Mouse (Mus musculus): ENCODE measurements at regions not wholly inside any gene's neighbourhood (a gene's known extent, or its start where the extent isn't known, plus 50 kb on each side); places are given as distances from the start of the nearest gene placed in this dataset.

GRCm38 (mm10) chr7:83126196-83126595, 259.1 kb downstream of the Mex3b start:
- DNase-seq (ENCODE audit: low spot score) = no peak
- intact Hi-C loops (cut with DNase I) = no loop called here

- intact Hi-C loops (cut with DNase I) = no loop called here
- peak; percentile 2 for DNase-seq (ENCODE audit: low spot score)
Observed at GRCm38 (mm10) chr7:83140216-83140615, 273.1 kb downstream of the Mex3b start.

DNA sequence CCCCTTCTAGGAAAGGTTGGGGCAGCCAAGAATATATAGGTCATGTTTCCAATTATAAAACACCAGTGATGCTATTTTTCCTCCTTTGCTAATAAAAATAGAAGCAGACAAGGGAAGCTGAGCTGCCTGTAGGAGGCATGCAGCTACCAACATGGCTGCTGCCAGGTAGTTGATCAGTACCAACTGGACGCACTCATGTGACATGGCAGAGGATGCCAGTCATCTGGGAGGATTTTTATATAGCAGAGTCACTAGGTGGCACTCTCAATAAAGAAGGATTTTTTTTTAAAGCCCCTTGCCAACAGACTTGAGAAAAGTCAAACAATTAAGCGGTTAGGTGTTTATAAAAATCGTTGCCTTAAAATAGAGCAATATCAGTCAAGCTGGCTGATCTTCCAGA, 273.5 kb downstream of the Mex3b start:
- intact Hi-C loops (cut with DNase I) = no loop called here
- no peak for DNase-seq (ENCODE audit: low spot score)

DNA sequence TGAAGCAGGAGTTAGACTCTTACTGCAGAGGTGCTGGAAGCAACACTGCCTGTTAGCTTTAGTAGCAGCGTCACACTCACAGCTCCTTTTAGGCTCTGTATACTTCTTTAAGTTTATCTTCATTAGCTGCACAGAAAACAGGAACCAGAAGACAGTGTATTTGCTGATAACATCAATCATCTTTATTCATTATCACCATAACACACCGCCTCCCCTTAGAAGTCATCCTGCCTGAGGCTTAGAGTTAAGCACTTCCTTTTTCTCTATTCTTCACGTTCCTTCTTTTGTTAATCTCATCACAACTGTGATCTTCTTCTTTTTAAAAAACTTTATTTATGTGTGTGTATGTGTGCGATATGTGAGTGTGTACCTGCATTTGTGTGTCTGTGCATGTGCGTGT, 276.9 kb downstream of the Mex3b start:
- DNase-seq (ENCODE audit: low spot score) = no peak
- intact Hi-C loops (cut with DNase I) = no loop called here

DNA sequence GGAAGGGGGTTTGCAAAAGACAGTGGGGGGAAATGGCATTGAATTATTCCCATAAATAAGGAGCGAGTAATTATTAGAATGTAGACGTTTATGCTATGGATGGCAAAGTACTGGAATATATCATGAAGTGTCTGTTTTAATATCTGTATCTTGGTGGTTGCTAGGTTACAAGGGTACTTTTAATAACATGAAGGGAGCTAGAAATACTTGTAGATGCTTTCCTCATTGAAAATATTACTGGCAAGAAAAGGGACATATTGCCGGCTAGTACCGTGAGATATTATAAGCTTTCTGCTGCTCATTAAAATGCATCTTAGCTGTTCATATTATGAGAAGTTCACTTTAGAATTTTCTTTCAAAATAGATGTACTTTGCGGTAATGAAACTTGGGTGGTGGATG, 278.4 kb downstream of the Mex3b start:
- intact Hi-C loops (cut with DNase I) = no loop called here
- DNase-seq (ENCODE audit: low spot score) = no peak

DNA sequence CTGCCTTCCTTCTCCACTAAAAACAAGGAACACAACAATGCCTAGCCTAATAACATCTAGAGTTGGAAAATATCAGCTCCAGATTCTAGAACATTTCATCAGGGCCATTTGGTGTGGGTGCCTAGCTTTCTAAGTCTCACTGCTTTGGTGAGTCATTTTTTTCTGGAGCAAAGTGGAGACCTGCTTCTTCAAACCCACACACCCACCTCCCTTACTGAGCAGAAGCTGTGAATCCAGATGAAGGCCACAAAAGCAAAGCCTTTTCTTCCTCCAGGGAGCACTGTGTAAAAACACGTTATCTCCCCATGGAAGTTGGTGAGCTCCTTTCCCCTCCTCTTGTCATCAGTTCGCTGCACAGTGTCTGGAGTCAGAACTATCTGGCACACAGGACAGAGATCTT, 294.1 kb downstream of the Mex3b start:
- intact Hi-C loops (cut with DNase I) = no loop called here
- DNase-seq (ENCODE audit: low spot score) = no peak

GRCm38 (mm10) chr7:83162868-83163267, 295.7 kb downstream of the Mex3b start:
- intact Hi-C loops (cut with DNase I) = no loop called here
- no peak for DNase-seq (ENCODE audit: low spot score)

DNA sequence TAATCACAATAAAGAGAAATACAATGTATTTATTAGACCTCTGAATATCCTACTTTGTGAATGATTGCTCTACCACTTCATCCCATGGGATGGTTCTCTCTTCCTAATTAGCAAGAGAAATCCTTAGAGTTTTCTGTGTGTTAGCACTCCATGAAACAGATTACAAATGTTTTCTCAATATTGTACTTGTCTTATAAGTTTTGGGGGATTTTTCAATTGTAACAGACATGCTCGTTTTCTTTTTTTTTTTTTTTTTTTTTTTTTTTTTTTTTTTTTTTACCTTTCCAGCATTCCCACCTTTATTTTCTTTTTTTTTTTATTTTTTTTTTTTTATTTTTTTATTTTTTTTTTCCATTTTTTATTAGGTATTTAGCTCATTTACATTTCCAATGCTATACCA, 312.3 kb downstream of the Mex3b start:
- intact Hi-C loops (cut with DNase I) = no loop called here
- DNase-seq (ENCODE audit: low spot score) = no peak

DNA sequence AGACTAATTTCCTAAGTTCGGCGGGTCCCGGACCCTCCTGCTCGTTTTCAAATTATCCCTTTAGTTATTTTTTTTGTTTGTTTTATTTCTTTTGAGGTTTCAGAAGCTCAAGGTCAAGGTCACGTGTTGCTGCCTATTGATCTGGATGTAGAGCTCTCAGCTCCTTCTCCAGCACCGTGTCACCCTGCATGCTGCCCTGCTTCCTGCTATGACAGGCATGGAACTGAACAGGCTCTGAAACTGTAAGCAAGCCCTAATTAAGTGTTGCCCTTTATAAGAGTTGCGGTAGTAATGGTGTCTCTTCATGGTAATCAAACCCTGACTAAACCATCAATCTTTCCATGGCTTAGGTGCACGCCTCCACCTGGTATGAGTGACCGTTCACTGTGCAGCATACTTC, 319.2 kb downstream of the Mex3b start:
- DNase-seq (ENCODE audit: low spot score) = no peak

DNA sequence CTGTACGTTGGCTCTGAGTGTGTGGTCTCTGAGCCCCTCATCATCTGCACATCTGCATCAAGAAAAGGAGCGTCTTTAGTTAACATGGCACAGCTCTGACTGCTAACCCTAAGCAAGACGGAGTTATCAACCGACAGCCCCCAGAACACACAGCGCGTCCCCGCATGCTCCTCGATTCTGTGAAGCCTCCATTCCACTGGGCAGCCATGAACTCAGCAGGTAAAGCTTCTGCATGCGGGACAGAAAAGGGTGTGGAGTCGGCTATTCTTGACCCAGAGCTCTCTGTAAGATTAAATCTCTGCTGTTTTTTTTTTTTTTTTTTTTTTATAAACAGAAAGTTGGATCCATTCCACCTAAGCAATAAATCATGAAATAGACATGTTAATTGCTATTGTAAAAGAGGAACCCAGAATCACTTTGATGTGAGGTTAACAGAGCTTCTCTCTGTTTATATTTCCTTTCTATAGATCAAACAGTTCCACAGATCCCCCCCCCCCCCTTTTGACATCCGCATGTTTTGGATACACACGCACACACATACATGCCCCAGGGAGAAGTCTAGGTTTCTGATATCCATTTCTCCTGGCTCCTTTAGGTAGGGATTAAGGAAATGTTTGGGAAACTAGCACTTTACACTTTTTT, 328.9 kb downstream of the Mex3b start:
- DNase-seq (ENCODE audit: low spot score) = no peak
- intact Hi-C loops (cut with DNase I) = no loop called here

More for the DNA sequence above, 319.2 kb downstream of the Mex3b start:
- intact Hi-C loops (cut with DNase I) = no loop called here

- intact Hi-C loops (cut with DNase I) = no loop called here
- DNase-seq (ENCODE audit: low spot score) = no peak
Observed at GRCm38 (mm10) chr7:83197490-83197889, 330.4 kb downstream of the Mex3b start.

- DNase-seq (ENCODE audit: low spot score) = no peak
Observed at GRCm38 (mm10) chr7:83201126-83201686, 334.1 kb downstream of the Mex3b start.

GRCm38 (mm10) chr7:83201768-83202493, 334.8 kb downstream of the Mex3b start:
- intact Hi-C loops (cut with DNase I) = no loop called here
- DNase-seq (ENCODE audit: low spot score) = no peak

More at GRCm38 (mm10) chr7:83201126-83201686, 334.1 kb downstream of the Mex3b start:
- intact Hi-C loops (cut with DNase I) = no loop called here

DNA sequence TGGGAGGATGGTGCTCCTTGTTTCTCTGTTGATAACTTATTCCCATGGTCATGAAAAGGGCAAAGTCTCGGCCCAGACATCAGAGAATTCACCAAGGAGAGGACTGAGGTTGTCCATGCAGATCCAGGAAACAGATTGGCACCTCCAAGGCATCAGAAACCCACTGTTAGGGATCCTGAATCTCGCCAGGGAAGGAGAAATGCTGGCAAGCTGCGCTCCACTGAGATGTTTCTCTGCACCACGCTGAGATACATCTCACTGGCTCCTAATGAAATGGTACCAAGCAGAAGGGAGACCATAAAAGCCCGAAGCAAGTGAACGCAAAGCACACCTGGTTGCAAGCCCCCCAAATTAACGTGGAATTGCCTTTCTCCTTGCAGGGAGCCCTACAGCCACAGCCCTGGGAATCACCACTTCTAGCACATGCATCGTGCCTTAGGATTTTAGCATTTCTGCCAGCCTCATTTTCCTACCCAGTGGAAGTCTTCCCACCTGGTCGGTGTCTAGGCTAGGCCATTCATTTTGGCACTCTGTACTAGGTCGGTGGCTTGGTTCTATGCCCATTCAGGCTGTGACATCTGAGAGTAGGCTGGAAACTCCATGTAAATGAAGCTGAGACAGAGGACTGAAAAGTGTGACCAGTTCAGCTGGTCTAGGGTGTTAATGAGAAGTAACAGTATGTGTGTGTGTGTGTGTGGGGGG, 336.3 kb downstream of the Mex3b start:
- DNase-seq (ENCODE audit: low spot score) = no peak
- intact Hi-C loops (cut with DNase I) = no loop called here

- no peak for DNase-seq (ENCODE audit: low spot score)
- intact Hi-C loops (cut with DNase I) = no loop called here
Observed at GRCm38 (mm10) chr7:83204013-83204365, 336.9 kb downstream of the Mex3b start.

GRCm38 (mm10) chr7:83204701-83205100, 337.6 kb downstream of the Mex3b start:
- intact Hi-C loops (cut with DNase I) = no loop called here
- no peak for DNase-seq (ENCODE audit: low spot score)

GRCm38 (mm10) chr7:83206999-83207398, 339.9 kb downstream of the Mex3b start:
- DNase-seq (ENCODE audit: low spot score) = no peak
- intact Hi-C loops (cut with DNase I) = no loop called here

GRCm38 (mm10) chr7:83211611-83212010, 344.5 kb downstream of the Mex3b start:
- intact Hi-C loops (cut with DNase I) = no loop called here
- no peak for DNase-seq (ENCODE audit: low spot score)

DNA sequence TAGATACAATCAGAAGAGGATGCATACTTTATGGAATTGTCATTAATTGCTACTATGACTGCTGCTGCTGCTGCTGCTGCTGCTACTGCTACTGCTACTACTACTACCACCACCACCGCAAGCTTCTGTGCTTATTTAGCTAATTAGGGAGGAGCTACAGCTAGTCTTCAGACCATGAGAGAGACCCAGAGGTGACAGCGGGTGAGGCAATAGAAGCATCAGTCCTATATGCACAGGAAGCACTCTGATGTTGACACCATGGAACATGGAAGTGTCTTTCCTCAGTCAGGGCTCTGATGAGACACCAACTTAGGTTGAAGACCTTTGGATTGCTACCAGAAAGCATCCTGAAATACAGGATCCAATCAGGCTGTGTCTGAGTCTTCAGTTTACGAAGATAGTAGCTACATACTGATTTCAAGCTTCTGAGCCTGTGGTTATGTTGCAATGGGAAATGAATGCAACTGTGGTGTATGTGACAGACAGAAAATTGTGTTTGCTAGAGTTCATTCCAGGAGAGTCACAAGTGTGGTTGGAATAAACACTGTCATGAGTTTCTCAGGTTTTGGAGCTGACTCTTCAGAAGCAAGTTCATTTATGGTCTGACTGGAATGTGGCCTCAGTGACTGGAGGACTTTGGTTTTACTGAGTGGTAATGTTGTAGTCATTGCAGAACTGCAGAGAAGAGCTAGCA, 355.0 kb downstream of the Mex3b start:
- intact Hi-C loops (cut with DNase I) = no loop called here
- no peak for DNase-seq (ENCODE audit: low spot score)

Measured in heart, postnatal 25 days (tissue).